Mouse (Mus musculus) megakaryocyte, embryonic 14.5 days (primary cell): ENCODE measurements around the gene Cyp1a2.

Source experiments
- FLI1 ChIP-seq: IDR thresholded peaks from 2 replicates; pipeline ENCODE4 v1.6.1; 2012; ENCODE audit warnings: low read length, inconsistent platforms, mixed read lengths
- GATA1 ChIP-seq: IDR thresholded peaks from 3 replicates; pipeline ENCODE4 v1.6.1; 2012; ENCODE audit warnings: mixed read lengths, low read length, inconsistent platforms, borderline replicate concordance

- TF ChIP-seq GATA1 (no peak), FLI1 (no peak)
Measured at GRCm38 (mm10) chr9:57646551-57647103, 36.9 kb downstream of the Cyp1a2 start.
